Mouse (Mus musculus): ENCODE data around the gene Slx1b. TPM values are rescaled to one million over a fixed set of nuclear protein-coding genes. Genes with fewer than 3 reads are reported as not detected.
A peak's percentile ranks its signal among the peaks of the same experiment; 100 is the strongest.

The Slx1b gene
- polyA plus RNA-seq (2015; fragmentation: Nextera tagmentation; extraction: Ambion mirVana) = 4.8 and 5.5 TPM in 2 replicates

GRCm38 (mm10) chr7:126695631-126696207, at the start of gene Slx1b:
TSS of gene Slx1b (minus strand) at chr7:126695784.
- H3K4me1 ChIP-seq (replicated peaks; ENCODE audit: control insufficient read depth, insufficient read depth, low read length) = peaks cover 8% of the 10 kb centered on the region; the same call in 1 of the 2 replicates
- peak within 1 kb of the TSS; percentile 92 for H3K4me2 ChIP-seq (replicated peaks; ENCODE audit: low read depth)
- peak within 1 kb of the TSS; percentile 88 for H3K4me3 ChIP-seq (ENCODE audit: low read depth, low read length)
- no peaks in the 10 kb centered on the region for H3K27me3 ChIP-seq (replicated peaks; ENCODE audit: control insufficient read depth, insufficient read depth, low read length)
- H3K9ac ChIP-seq (ENCODE audit: low read depth, low read length) = peak within 1 kb of the TSS; percentile 77
- peak; percentile 94 for ATAC-seq
- H3K27ac ChIP-seq (ENCODE audit: low read depth, low read length) = peak within 1 kb of the TSS; percentile 84
- H3K9me3 ChIP-seq (ENCODE audit: control insufficient read depth) = no peaks in the 10 kb centered on the region
- TF ChIP-seq CTCF (IDR thresholded peaks at IDR 0.05; ENCODE audit: low read depth) = peak; percentile 97
- H3K36me3 ChIP-seq (ENCODE audit: control insufficient read depth, insufficient read depth) = peaks cover 27% of the 10 kb centered on the region
- WGBS = under 1% methylated on average over 40 of the region's 40 CpGs

- Histone ChIP-seq H3K4me1 (replicated peaks; ENCODE audit: control insufficient read depth, insufficient read depth, low read length) (no peaks in the 10 kb centered on the region), H3K4me2 (replicated peaks; ENCODE audit: low read depth) (no peak overlapping the region), H3K27me3 (replicated peaks; ENCODE audit: control insufficient read depth, insufficient read depth, low read length) (no peaks in the 10 kb centered on the region), H3K4me3 (ENCODE audit: low read depth, low read length) (no peak overlapping the region), H3K9me3 (ENCODE audit: control insufficient read depth) (no peaks in the 10 kb centered on the region), H3K9ac (ENCODE audit: low read depth, low read length) (no peak overlapping the region), H3K27ac (ENCODE audit: low read depth, low read length) (no peak overlapping the region), H3K36me3 (ENCODE audit: control insufficient read depth, insufficient read depth) (no peaks in the 10 kb centered on the region)
- WGBS = 92% methylated on average over 13 of the region's 13 CpGs
- no peak for TF ChIP-seq CTCF (IDR thresholded peaks at IDR 0.05; ENCODE audit: low read depth)
- no peak for ATAC-seq
These were observed 46.4 kb upstream of the Slx1b start for GRCm38 (mm10) chr7:126741964-126742482.

- H3K4me3 ChIP-seq (ENCODE audit: low read depth, low read length) = no peak overlapping the region
- WGBS = 87% methylated on average over 5 of the region's 5 CpGs
These were observed 45.9 kb upstream of the Slx1b start for GRCm38 (mm10) chr7:126741452-126741851.

GRCm38 (mm10) chr7:126740977-126741376, 45.4 kb upstream of the Slx1b start:
- 83% methylated on average over 5 of the region's 5 CpGs for WGBS
- Histone ChIP-seq H3K36me3 (ENCODE audit: control insufficient read depth, insufficient read depth) (no peaks in the 10 kb centered on the region), H3K4me1 (replicated peaks; ENCODE audit: control insufficient read depth, insufficient read depth, low read length) (no peaks in the 10 kb centered on the region), H3K9me3 (ENCODE audit: control insufficient read depth) (no peaks in the 10 kb centered on the region), H3K4me3 (ENCODE audit: low read depth, low read length) (no peak overlapping the region), H3K4me2 (replicated peaks; ENCODE audit: low read depth) (no peak overlapping the region), H3K9ac (ENCODE audit: low read depth, low read length) (no peak overlapping the region), H3K27ac (ENCODE audit: low read depth, low read length) (no peak overlapping the region), H3K27me3 (replicated peaks; ENCODE audit: control insufficient read depth, insufficient read depth, low read length) (no peaks in the 10 kb centered on the region)
- no peak for ATAC-seq
- TF ChIP-seq CTCF (IDR thresholded peaks at IDR 0.05; ENCODE audit: low read depth) = no peak

More at GRCm38 (mm10) chr7:126741452-126741851, 45.9 kb upstream of the Slx1b start:
- no peak overlapping the region for H3K27ac ChIP-seq (ENCODE audit: low read depth, low read length)
- no peaks in the 10 kb centered on the region for H3K27me3 ChIP-seq (replicated peaks; ENCODE audit: control insufficient read depth, insufficient read depth, low read length)
- H3K9me3 ChIP-seq (ENCODE audit: control insufficient read depth) = no peaks in the 10 kb centered on the region
- no peak for ATAC-seq
- no peak overlapping the region for H3K9ac ChIP-seq (ENCODE audit: low read depth, low read length)
- no peaks in the 10 kb centered on the region for H3K36me3 ChIP-seq (ENCODE audit: control insufficient read depth, insufficient read depth)
- no peak overlapping the region for H3K4me2 ChIP-seq (replicated peaks; ENCODE audit: low read depth)
- no peaks in the 10 kb centered on the region for H3K4me1 ChIP-seq (replicated peaks; ENCODE audit: control insufficient read depth, insufficient read depth, low read length)
- no peak for TF ChIP-seq CTCF (IDR thresholded peaks at IDR 0.05; ENCODE audit: low read depth)

DNA sequence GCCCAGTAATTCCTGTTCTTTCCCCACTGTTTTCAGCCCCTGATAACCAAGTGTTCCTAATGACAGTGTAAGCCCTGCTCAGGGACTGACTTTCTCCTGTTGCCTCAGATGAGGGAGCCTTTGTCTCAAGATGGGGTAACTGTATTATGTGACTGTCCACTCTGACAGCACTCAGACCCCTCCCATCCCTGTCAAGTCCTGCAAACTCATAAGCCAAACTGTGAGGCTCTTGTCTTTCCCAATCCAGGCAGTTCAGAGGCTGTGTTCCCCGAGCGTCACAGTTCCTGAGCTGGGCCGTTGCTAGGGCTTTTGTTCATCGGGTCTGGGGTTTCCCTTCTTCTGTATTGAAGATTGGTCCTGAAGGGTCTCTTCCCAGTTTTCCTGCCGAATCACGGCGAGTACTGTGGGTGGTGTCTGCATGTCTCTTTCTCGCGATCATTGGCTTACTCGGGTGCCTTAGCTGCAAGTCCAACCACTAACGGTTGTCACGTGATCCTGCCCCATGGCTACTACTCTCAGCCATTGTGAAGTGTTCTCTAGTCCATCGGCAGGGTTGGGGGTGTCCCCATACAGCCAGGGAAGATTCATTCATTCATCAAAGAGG, 44.6 kb upstream of the Slx1b start:
- ATAC-seq = no peak
- Histone ChIP-seq H3K4me3 (ENCODE audit: low read depth, low read length) (no peak overlapping the region), H3K9me3 (ENCODE audit: control insufficient read depth) (no peaks in the 10 kb centered on the region), H3K4me1 (replicated peaks; ENCODE audit: control insufficient read depth, insufficient read depth, low read length) (no peaks in the 10 kb centered on the region), H3K27me3 (replicated peaks; ENCODE audit: control insufficient read depth, insufficient read depth, low read length) (no peaks in the 10 kb centered on the region), H3K27ac (ENCODE audit: low read depth, low read length) (no peak overlapping the region), H3K36me3 (ENCODE audit: control insufficient read depth, insufficient read depth) (no peaks in the 10 kb centered on the region), H3K9ac (ENCODE audit: low read depth, low read length) (no peak overlapping the region), H3K4me2 (replicated peaks; ENCODE audit: low read depth) (no peak overlapping the region)
- TF ChIP-seq CTCF (IDR thresholded peaks at IDR 0.05; ENCODE audit: low read depth) = no peak
- WGBS = 80% methylated on average over 13 of the region's 13 CpGs

DNA sequence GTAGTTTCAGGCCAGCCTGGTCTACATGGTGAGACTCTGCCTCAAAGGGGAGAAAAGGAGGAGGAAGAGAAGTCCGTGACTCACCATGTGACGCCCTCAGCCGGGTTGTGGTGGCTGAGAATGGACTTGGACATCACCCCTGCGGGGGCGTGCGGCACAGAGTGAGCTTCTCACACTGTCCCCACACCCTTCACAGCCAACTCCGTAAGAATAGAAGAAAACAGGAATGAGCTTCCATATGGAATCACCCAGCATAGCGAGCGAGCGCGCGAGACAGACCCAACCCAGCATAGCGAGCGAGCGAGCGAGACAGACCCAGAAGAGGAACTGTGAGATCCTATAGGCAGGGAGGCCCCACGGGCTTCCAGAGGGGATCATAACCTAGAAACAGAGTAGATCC, 44.0 kb upstream of the Slx1b start:
- 80% methylated on average over 17 of the region's 17 CpGs for WGBS

More for the DNA sequence above, 44.0 kb upstream of the Slx1b start:
- H3K27ac ChIP-seq (ENCODE audit: low read depth, low read length) = no peak overlapping the region
- no peak for ATAC-seq
- H3K4me3 ChIP-seq (ENCODE audit: low read depth, low read length) = no peak overlapping the region
- H3K9me3 ChIP-seq (ENCODE audit: control insufficient read depth) = no peaks in the 10 kb centered on the region
- no peaks in the 10 kb centered on the region for H3K27me3 ChIP-seq (replicated peaks; ENCODE audit: control insufficient read depth, insufficient read depth, low read length)
- no peak overlapping the region for H3K4me2 ChIP-seq (replicated peaks; ENCODE audit: low read depth)
- no peak for TF ChIP-seq CTCF (IDR thresholded peaks at IDR 0.05; ENCODE audit: low read depth)
- H3K9ac ChIP-seq (ENCODE audit: low read depth, low read length) = no peak overlapping the region
- H3K4me1 ChIP-seq (replicated peaks; ENCODE audit: control insufficient read depth, insufficient read depth, low read length) = no peaks in the 10 kb centered on the region
- no peaks in the 10 kb centered on the region for H3K36me3 ChIP-seq (ENCODE audit: control insufficient read depth, insufficient read depth)
